Mouse (Mus musculus): ENCODE results near the gene Sos2. TPM values are rescaled to one million over a fixed set of nuclear protein-coding genes. Genes with fewer than 3 reads are reported as not detected.
"Not testable (repeated sequence)": the region's sequence is repeated elsewhere in the genome, so short reads cannot be mapped to it uniquely, and the experiment has no call there.

Gene Sos2
- total RNA-seq, 2 experiments from 2014 or later, result 35.2 to 37.4 TPM

GRCm38 (mm10) chr12:69676157-69676556, 5.5 kb downstream of the Sos2 start:
- no peak for DNase-seq (ENCODE audit: low spot score in 2 of 2)

DNA sequence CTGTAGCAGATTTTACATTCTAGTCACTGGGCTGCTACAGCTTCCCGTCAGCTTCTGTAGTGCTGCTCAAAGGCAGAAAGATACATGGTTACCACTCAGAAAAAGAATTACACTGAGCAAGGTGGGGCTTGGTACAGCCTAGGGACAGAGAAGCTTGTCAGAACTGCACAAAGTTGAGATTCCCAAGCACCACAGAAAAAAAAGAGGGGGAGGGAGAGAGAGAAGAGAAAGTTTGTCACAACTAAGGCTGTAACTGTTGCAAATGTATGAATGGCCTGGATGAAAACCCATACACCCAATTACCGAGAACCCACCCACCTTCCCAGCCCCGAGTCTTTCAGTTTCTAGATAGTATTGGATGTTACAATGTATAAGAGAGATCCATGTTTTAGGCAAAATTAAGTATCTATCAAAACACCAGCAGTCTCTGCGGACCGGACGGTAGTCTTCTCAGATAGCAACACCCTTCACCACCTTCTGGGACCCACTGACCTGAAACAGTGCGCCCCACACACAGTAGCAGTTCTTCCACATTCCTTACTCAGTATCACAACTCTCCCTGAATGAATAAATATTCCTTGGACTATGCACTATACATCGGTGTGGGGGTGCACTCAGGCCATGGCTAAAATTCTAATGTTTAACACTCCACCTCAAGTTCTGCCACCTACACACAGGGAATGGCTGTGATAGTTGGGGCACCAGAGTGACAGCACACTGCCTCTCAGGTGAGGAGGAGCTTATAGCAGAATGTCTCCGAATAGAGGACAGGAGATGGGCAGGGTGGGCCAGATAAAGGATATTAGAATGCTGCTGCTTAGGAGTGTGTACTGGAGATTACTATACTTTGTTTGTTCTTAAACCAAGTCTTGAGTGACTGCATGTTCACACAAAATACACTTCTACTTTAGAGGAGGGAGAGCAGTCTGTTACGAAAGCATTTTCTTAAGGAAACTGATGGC, 6.8 kb downstream of the Sos2 start:
- no peak for DNase-seq (ENCODE audit: low spot score in 2 of 2)

- no peak for DNase-seq (ENCODE audit: low spot score in 2 of 2)
Observed at GRCm38 (mm10) chr12:69674176-69674575, 7.5 kb downstream of the Sos2 start.

- no peak for DNase-seq (ENCODE audit: low spot score in 2 of 2)
Observed at GRCm38 (mm10) chr12:69666721-69667120, 14.9 kb downstream of the Sos2 start.

- no peak for DNase-seq (ENCODE audit: low spot score in 2 of 2)
Observed at GRCm38 (mm10) chr12:69661658-69662057, 20.0 kb downstream of the Sos2 start.

GRCm38 (mm10) chr12:69653973-69654372, 27.7 kb downstream of the Sos2 start:
- DNase-seq (ENCODE audit: low spot score in 2 of 2), result not testable (repeated sequence)

- no peak for DNase-seq (ENCODE audit: low spot score in 2 of 2)
Observed at GRCm38 (mm10) chr12:69649511-69649910, 32.1 kb downstream of the Sos2 start.

GRCm38 (mm10) chr12:69645821-69646616, 35.6 kb downstream of the Sos2 start:
- DNase-seq (ENCODE audit: low spot score in 2 of 2), result no peak

DNA sequence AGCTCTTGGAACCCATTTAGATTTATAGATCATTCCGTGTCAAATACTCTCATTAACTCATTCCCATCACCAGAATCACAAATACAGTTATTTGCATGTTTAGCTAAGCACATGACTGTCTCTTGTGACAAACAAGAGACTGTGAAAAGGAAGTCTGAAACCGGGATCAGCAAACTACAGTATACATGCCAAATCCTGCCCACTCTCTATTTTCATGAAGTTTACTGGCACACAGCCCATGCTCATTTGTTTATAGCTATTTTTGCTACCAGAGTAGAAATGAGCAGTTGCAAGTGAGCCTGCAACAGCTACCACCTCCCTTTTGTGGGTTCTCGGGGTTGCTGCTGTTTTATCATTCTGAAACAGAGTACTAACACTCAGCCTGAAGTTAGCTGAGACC, 36.8 kb downstream of the Sos2 start:
- peak; percentile 62 to 90 for DNase-seq (ENCODE audit: low spot score in 2 of 2)

DNA sequence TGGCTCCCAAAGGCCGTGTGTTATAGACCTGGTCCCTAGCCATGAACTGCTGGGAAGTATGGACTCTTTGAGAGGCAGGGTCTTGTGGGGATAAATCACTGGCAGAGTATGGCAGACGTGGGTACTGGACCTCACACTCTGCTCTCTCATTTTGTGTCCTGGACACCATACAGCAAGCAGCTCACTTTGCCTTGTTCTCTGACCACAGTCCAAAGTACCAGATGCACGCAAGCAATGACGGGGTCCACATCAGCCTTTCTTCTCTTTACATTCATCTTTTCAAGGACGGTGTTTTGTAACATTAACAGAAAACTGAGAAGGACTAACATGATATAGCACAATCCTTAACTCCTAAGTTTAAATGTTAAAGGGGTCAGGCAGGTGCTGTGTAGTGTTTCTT, 38.8 kb downstream of the Sos2 start:
- DNase-seq (ENCODE audit: low spot score in 2 of 2), result no peak

DNA sequence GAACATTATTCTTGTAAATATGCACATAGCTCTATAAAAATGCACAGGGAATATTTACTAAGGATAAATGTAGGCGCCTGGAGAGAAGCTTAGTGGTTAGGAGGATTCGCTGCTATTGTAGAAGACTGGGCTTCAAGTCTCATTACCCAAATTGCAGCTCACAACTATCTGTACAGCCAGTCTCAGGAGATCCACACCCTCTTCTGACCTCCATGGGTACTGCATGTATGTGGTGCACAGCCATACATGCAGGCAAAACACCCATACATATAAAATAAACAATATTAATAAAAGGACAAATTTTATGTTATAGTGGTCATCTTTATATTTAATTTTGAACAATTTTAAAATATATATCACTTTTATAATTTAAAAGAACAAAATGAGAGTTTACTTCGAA, 46.9 kb downstream of the Sos2 start:
- DNase-seq (ENCODE audit: low spot score in 2 of 2), result no peak

GRCm38 (mm10) chr12:69618590-69618989, 63.1 kb downstream of the Sos2 start:
- DNase-seq (ENCODE audit: low spot score in 2 of 2), result not testable (repeated sequence)

DNA sequence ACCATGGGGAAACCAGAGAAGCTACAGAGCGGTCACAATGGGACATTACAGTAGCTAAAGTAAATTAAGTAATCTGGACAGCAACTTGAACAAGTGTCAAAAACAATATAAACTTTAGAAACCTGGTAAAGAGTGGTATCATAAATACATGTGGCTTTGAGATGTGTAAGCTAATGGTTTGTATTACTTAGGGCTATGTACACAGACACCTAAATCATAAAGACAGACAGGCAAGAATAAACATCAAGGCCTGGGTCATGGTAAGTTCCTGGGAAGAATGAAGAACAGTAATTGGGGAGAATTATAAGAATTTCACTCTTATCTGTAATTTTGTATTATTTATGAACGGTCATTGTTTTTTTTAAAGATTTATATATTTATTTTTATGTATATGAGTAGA, 77.3 kb downstream of the Sos2 start:
- no peak for DNase-seq (ENCODE audit: low spot score in 2 of 2)

GRCm38 (mm10) chr12:69597446-69597845, 84.2 kb downstream of the Sos2 start:
- no peak for DNase-seq (ENCODE audit: low spot score in 2 of 2)

- no peak for DNase-seq (ENCODE audit: low spot score in 2 of 2)
Observed at GRCm38 (mm10) chr12:69593130-69593529, 88.5 kb downstream of the Sos2 start.

GRCm38 (mm10) chr12:69583270-69583629, 98.4 kb downstream of the Sos2 start:
- no peak for DNase-seq (ENCODE audit: low spot score in 2 of 2)

DNA sequence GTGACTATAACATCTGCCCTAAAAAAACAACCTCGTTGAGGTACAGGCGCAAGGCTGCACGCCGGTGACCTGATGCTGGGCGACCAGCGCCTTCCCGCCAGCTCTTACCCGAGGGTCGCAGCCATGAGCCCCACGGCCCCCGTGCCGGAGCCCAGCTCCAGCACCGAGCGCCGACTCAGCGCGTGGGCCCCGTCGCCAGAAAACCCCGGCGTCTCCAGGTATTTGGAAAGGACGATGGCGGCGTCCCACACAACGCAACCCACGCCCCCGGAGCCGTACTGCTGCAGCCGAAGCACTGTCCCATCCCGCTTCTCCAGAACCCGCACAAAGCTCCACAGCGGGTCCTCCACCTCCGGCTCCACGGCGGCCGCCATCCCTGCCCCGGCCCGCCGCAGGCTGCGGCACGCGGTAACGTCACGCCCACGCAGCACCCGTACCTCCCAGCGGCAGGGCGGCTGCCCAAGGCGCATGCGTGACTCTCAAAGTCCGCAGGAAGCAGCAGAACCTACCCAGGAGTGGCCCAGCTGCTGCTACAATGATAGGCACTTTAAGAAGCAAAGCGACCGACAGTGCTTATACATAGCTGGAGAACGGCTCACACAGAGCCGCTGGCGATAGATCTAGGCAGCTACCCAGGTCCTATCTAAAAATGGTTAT, 98.9 kb downstream of the Sos2 start, which contains the start of gene Vcpkmt:
Vcpkmt (minus strand) TSS at position 416 of the 657 bp plus-strand sequence.
- DNase-seq (ENCODE audit: low spot score in 2 of 2), result peak; percentile 84 to 91

- no peak for DNase-seq (ENCODE audit: low spot score in 2 of 2)
Observed at GRCm38 (mm10) chr12:69582216-69582612, 99.4 kb downstream of the Sos2 start.

DNA sequence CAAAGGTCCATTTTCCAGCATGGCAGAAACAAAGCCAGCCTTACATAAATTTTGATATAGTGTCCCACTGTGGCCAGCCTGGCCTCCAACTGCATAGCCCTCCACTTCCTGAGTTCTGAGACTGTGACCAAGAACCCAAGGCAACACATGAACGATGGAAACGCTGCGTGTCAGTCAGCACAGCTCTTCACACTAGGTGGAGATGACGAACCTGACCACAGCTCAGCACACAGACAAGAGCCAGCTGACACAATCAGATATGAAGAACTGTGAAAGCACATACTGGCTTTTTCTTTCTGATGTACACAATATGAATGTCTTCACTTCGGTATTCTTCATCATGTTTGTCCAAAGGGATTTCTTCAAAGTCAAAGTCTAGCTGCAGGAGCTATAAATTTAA, 102.0 kb downstream of the Sos2 start:
- DNase-seq (ENCODE audit: low spot score in 2 of 2), result no peak

DNA sequence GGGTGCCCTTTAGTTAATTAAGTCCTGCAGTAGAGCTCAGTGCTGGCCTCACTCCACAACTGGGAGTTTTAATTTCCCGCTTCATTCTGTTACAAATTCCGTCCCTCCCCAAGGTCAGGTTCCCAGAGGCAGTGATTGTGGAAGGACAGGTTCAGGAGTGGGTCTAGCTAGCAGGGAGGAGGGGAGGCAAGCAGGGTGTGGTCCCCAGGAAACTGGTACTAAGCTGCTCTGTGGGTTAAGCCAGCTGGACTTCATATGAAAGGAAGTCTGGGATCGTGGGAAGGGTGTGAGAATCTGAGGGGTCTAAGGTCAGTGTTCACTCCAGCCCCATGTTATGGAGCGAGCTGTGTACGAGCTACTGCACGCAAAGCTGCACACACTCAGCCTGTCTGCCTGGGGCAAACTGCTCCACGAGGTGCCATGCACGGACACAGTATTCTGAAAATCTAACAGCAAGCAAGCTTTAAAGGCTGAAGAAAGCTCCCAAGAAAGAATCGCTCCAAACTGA, 105.5 kb downstream of the Sos2 start:
- DNase-seq (ENCODE audit: low spot score in 2 of 2), result no peak
